Mouse (Mus musculus) midbrain, embryonic 16.5 days (tissue): ENCODE results near the gene Scn9a. TPM values are rescaled to one million over a fixed set of nuclear protein-coding genes. Genes with fewer than 3 reads are reported as not detected.

Source experiments
- ATAC-seq: fragments of 200-750 bp; cut with Nextera tagmentation; 2 replicates; pipeline ENCODE4 v1.8.0; 2017; ENCODE audit warnings: moderate TSS enrichment
- H3K27ac ChIP-seq: fragments of 300-500 bp; sonication (generic); 2 replicates; pipeline ENCODE4 v1.5.1; 2014; ENCODE audit warnings: mild to moderate bottlenecking, low read length, mixed read lengths
- H3K27me3 ChIP-seq: fragments of 300-500 bp; sonication (generic); 2 replicates; pipeline ENCODE4 v1.6.1; 2014; ENCODE audit warnings: low read depth, low read length, mixed read lengths; ENCODE audit not compliant: control insufficient read depth, insufficient read depth
- H3K36me3 ChIP-seq: fragments of 300-500 bp; sonication (generic); 2 replicates; pipeline ENCODE4 v1.6.1; 2014; ENCODE audit warnings: mild to moderate bottlenecking, low read length, moderate library complexity, mixed read lengths; ENCODE audit not compliant: control insufficient read depth, insufficient read depth
- H3K4me1 ChIP-seq: fragments of 300-500 bp; sonication (generic); 2 replicates; pipeline ENCODE4 v1.6.1; 2014; ENCODE audit warnings: mild to moderate bottlenecking, low read length, mixed read lengths; ENCODE audit not compliant: control insufficient read depth, insufficient read depth
- H3K4me2 ChIP-seq: fragments of 300-500 bp; sonication (generic); 2 replicates; pipeline ENCODE4 v1.6.1; 2014; ENCODE audit warnings: mild to moderate bottlenecking, low read length, mixed read lengths
- H3K4me3 ChIP-seq: fragments of 300-500 bp; sonication (generic); 2 replicates; pipeline ENCODE4 v1.5.1; 2014; ENCODE audit warnings: low read depth, mild to moderate bottlenecking, low read length, moderate library complexity, mixed read lengths
- H3K9ac ChIP-seq: fragments of 300-500 bp; sonication (generic); 2 replicates; pipeline ENCODE4 v1.6.1; 2014; ENCODE audit warnings: low read depth, low read length, mixed read lengths
- H3K9me3 ChIP-seq: fragments of 300-500 bp; sonication (generic); replicated peaks from 2 replicates; pipeline ENCODE4 v1.6.1; 2014; ENCODE audit warnings: mild to moderate bottlenecking, low read length, mixed read lengths; ENCODE audit not compliant: control insufficient read depth, poor library complexity, severe bottlenecking
- WGBS: fragments of 180-500 bp; shearing (Covaris S2); extraction: QIAGEN DNeasy Blood & Tissue Kit; methylation state at CpG from one replicate; pipeline ENCODE4 v1.1.7; 2014; 5-methylcytosine and 5-hydroxymethylcytosine counted together
- polyA plus RNA-seq: library from polyadenylated mRNA; unstranded; fragments of >200 nt; fragmentation: Nextera tagmentation; extraction: Ambion mirVana; gene quantifications from 2 replicates; pipeline ENCODE4 v1.2.1, GENCODE M21; 2015

Scn9a gene
- polyA plus RNA-seq, 1 experiment from 2014 or later, result 15.3 TPM

DNA sequence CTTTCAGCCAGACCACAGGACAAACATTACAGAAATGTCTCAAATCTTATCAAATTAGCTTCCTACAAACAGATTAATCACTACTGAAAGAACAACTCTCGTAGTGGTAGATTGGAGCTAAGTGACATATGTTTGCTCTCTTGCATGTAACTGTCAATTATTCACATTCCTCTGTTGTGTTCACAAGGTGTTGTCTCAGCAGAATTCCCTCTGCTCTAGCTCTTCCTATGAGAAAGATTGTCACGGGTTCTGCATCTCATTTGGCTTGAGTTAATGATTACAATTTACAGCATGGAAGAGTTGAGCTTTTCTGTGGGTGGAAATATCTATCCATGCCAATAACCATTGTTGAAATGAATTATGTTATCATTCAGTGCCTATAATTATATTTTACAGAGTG, 156.4 kb downstream of the Scn9a start:
- 74% methylated on average over 2 of the region's 2 CpGs for WGBS
- no peak overlapping the region for H3K9ac ChIP-seq
- no peaks in the 10 kb centered on the region for H3K4me1 ChIP-seq
- H3K36me3 ChIP-seq, result 0 out of 2 replicates have a peak, but pooled peaks cover 3% of the 10 kb centered on the region
- no peak for ATAC-seq
- H3K4me2 ChIP-seq, result no peak overlapping the region
- no peak overlapping the region for H3K4me3 ChIP-seq
- H3K9me3 ChIP-seq, result no peaks in the 10 kb centered on the region
- no peaks in the 10 kb centered on the region for H3K27me3 ChIP-seq
- no peak overlapping the region for H3K27ac ChIP-seq

GRCm38 (mm10) chr2:66473181-66473822, 161.5 kb downstream of the Scn9a start:
- Histone ChIP-seq H3K4me2 (no peak overlapping the region), H3K9me3 (no peaks in the 10 kb centered on the region), H3K36me3 (no peaks in the 10 kb centered on the region), H3K27me3 (no peaks in the 10 kb centered on the region), H3K4me3 (no peak overlapping the region), H3K9ac (no peak overlapping the region), H3K27ac (no peak overlapping the region), H3K4me1 (no peaks in the 10 kb centered on the region)
- ATAC-seq, result peak; percentile 73; the same call in 1 of the 2 replicates
- 58% methylated on average over 3 of the region's 3 CpGs for WGBS

DNA sequence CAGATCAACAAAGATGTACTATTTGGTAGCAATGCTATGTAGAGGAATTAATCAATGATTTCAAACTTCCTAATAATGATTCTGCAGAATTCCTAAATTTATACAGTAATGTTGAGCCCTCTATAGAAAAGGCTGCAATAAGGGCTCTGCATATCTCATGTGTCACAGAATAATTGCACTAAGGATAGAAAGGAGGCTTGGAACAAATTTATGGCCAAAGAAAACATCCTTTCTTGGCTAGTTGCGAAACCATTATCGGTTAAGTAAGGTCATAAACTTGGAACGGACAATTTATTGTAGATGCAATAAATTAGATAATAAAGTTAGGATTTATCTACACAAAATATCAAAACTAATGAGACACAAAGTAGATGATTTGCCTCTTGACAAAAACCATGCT, 169.3 kb downstream of the Scn9a start:
- WGBS, result 93% methylated on average over 3 of the region's 3 CpGs
- no peak overlapping the region for H3K4me3 ChIP-seq
- H3K4me2 ChIP-seq, result no peak overlapping the region
- H3K36me3 ChIP-seq, result no peaks in the 10 kb centered on the region
- H3K9ac ChIP-seq, result no peak overlapping the region
- no peaks in the 10 kb centered on the region for H3K4me1 ChIP-seq
- no peak for ATAC-seq
- H3K27me3 ChIP-seq, result no peaks in the 10 kb centered on the region
- no peak overlapping the region for H3K27ac ChIP-seq
- H3K9me3 ChIP-seq, result no peaks in the 10 kb centered on the region

DNA sequence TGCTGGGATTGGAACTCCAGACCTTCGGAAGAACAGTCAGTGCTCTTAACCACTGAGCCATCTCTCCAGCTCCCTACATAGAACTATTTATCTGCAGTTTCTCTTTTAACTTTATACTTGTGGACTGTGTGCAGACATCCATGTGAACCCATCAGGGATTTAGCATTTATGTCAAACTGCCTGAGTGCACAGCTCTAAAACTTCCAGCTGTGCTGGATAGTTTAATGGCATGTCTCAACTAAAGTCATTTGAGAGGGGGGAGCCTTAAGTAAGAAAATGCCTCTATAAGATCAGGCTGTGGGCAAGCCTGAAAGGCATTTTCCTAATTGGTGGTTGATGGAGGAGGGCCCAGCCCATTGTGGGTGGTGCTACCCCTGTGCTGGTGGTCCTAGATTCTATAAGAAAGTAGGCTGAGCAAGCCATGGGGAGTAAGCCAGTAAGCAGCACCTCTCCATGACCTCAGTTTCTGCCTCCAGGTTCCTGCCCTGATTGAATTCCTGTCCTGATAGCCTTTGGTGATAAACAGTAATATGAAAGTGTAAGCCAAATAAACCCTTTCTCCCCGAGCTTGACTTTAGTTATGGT, 169.8 kb downstream of the Scn9a start:
- H3K27ac ChIP-seq, result no peak overlapping the region
- H3K4me3 ChIP-seq, result no peak overlapping the region
- H3K4me1 ChIP-seq, result no peaks in the 10 kb centered on the region
- whole genome bisulfite sequencing, result 91% methylated on average over 2 of the region's 2 CpGs
- H3K4me2 ChIP-seq, result no peak overlapping the region
- no peak overlapping the region for H3K9ac ChIP-seq
- no peaks in the 10 kb centered on the region for H3K36me3 ChIP-seq
- no peaks in the 10 kb centered on the region for H3K27me3 ChIP-seq
- no peak for ATAC-seq
- H3K9me3 ChIP-seq, result no peaks in the 10 kb centered on the region

- Histone ChIP-seq H3K27me3 (no peaks in the 10 kb centered on the region), H3K9ac (no peak overlapping the region), H3K9me3 (no peaks in the 10 kb centered on the region), H3K4me3 (no peak overlapping the region), H3K27ac (no peak overlapping the region), H3K4me1 (no peaks in the 10 kb centered on the region), H3K4me2 (no peak overlapping the region), H3K36me3 (no peaks in the 10 kb centered on the region)
- ATAC-seq, result no peak
- WGBS, result 89% methylated on average over 6 of the region's 6 CpGs
These were observed 170.8 kb downstream of the Scn9a start for GRCm38 (mm10) chr2:66463916-66464315.

DNA sequence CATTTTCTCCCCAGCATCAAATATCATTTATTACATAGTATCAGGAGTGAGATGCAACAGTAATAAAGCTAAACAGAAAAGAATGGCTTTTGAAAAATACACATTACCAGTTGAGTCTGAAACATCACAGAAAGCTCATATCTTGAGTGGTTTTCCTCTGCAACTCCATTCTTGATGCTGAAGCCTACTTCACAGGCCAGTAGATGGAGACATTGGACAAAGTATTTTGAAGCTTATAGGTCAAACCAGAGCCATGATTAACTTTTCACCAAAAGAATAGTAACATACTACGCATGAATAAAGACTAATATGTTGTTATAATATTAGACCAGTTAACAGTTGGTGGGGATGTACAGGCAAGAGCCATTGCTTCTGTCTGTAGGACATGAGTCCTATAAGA, 172.3 kb downstream of the Scn9a start:
- 97% methylated on average over 1 of the region's 1 CpGs for WGBS
- H3K36me3 ChIP-seq, result no peaks in the 10 kb centered on the region
- ATAC-seq, result no peak
- H3K4me1 ChIP-seq, result no peaks in the 10 kb centered on the region
- no peaks in the 10 kb centered on the region for H3K9me3 ChIP-seq
- no peak overlapping the region for H3K4me2 ChIP-seq
- H3K27me3 ChIP-seq, result no peaks in the 10 kb centered on the region
- H3K9ac ChIP-seq, result no peak overlapping the region
- H3K27ac ChIP-seq, result no peak overlapping the region
- no peak overlapping the region for H3K4me3 ChIP-seq

GRCm38 (mm10) chr2:66440711-66441110, 194.1 kb downstream of the Scn9a start, which contains the start of gene Scn1a:
Gene Scn1a, minus strand, starts transcription at chr2:66440840.
- Histone ChIP-seq H3K4me3 (peak within 1 kb of the TSS; percentile 45), H3K27ac (no peak within 1 kb of the TSS), H3K4me2 (peak within 1 kb of the TSS; percentile 62), H3K9ac (peak within 1 kb of the TSS; percentile 57), H3K36me3 (no peaks in the 10 kb centered on the region), H3K9me3 (no peaks in the 10 kb centered on the region), H3K27me3 (no peaks in the 10 kb centered on the region), H3K4me1 (peaks cover 6% of the 10 kb centered on the region; the same call in 1 of the 2 replicates)
- WGBS, result 8% methylated on average over 7 of the region's 7 CpGs
- ATAC-seq, result 0 out of 2 replicates have a peak, but pooled peaks have one; percentile 59

- no peak overlapping the region for H3K27ac ChIP-seq
- 4% methylated on average over 21 of the region's 21 CpGs for WGBS
- no peaks in the 10 kb centered on the region for H3K27me3 ChIP-seq
- H3K4me2 ChIP-seq, result peak overlapping the region; percentile 62
- H3K4me3 ChIP-seq, result peak overlapping the region; percentile 45
- ATAC-seq, result peak; percentile 83
- peaks cover 6% of the 10 kb centered on the region; the same call in 1 of the 2 replicates for H3K4me1 ChIP-seq
- H3K9ac ChIP-seq, result peak overlapping the region; percentile 57
- H3K9me3 ChIP-seq, result no peaks in the 10 kb centered on the region
- H3K36me3 ChIP-seq, result no peaks in the 10 kb centered on the region
These were observed 194.8 kb downstream of the Scn9a start for GRCm38 (mm10) chr2:66439764-66440471.

- 49% methylated on average over 3 of the region's 3 CpGs for WGBS
- ATAC-seq, result no peak
These were observed 198.5 kb downstream of the Scn9a start for GRCm38 (mm10) chr2:66436286-66436685.

More at GRCm38 (mm10) chr2:66436286-66436685, 198.5 kb downstream of the Scn9a start:
- Histone ChIP-seq H3K4me3 (no peak overlapping the region), H3K4me1 (peaks cover 6% of the 10 kb centered on the region; the same call in 1 of the 2 replicates), H3K9ac (no peak overlapping the region), H3K27ac (no peak overlapping the region), H3K36me3 (no peaks in the 10 kb centered on the region), H3K4me2 (no peak overlapping the region), H3K27me3 (no peaks in the 10 kb centered on the region), H3K9me3 (no peaks in the 10 kb centered on the region)
